ENCODE assay signal across 8 mouse cellular contexts in genomic region chr2:26458402-26459124, GRCm38 (mm10). TPM values are rescaled to one million over a fixed set of nuclear protein-coding genes. Genes with fewer than 3 reads are reported as not detected.
DNase-seq lines count a peak whose midpoint lies in the region; ATAC-seq and TF ChIP-seq lines count a peak whose summit lies in the region.

No protein-coding gene starts in this region.

- no peaks in the 10 kb centered on the region for H3K9me3 ChIP-seq in hindbrain, postnatal 0 days (ENCODE audit: low read length)
- no peaks in the 10 kb centered on the region for H3K9me3 ChIP-seq in liver, embryonic 12.5 days (replicated peaks)
- H3K9me3 ChIP-seq in stomach, postnatal 0 days (ENCODE audit: control insufficient read depth, low read length) = no peaks in the 10 kb centered on the region

- TF ChIP-seq EP300 in stomach, postnatal 0 days (optimal IDR thresholded peaks at IDR 0.05) = no peak

- no peak for TF ChIP-seq CTCF in hindbrain, postnatal 0 days (IDR thresholded peaks at IDR 0.05; ENCODE audit: low read depth)
- TF ChIP-seq CTCF in stomach, postnatal 0 days (IDR thresholded peaks at IDR 0.05; ENCODE audit: low read depth) = no peak

- no peak overlapping the region for H3K9ac ChIP-seq in hindbrain, postnatal 0 days (replicated peaks; ENCODE audit: low read length)
- H3K9ac ChIP-seq in liver, embryonic 12.5 days = no peak overlapping the region
- 0 out of 2 replicates have a peak overlapping the region, but pooled peaks have one; percentile 27 for H3K9ac ChIP-seq in stomach, postnatal 0 days (ENCODE audit: low read length)

- H3K4me2 ChIP-seq in hindbrain, postnatal 0 days (ENCODE audit: low read depth, low read length) = no peak overlapping the region
- no peak overlapping the region for H3K4me2 ChIP-seq in liver, embryonic 12.5 days
- H3K4me2 ChIP-seq in stomach, postnatal 0 days (replicated peaks; ENCODE audit: low read depth) = no peak overlapping the region

- H3K27ac ChIP-seq in hindbrain, postnatal 0 days = no peak overlapping the region
- H3K27ac ChIP-seq in liver, embryonic 12.5 days = peak overlapping the region; percentile 34; the same call in 1 of the 2 replicates
- peak overlapping the region; percentile 83 for H3K27ac ChIP-seq in stomach, postnatal 0 days (replicated peaks)

- H3K27me3 ChIP-seq in hindbrain, postnatal 0 days (ENCODE audit: insufficient read depth, low read length) = no peaks in the 10 kb centered on the region
- no peaks in the 10 kb centered on the region for H3K27me3 ChIP-seq in liver, embryonic 12.5 days (replicated peaks)
- no peaks in the 10 kb centered on the region for H3K27me3 ChIP-seq in stomach, postnatal 0 days (ENCODE audit: control insufficient read depth, insufficient read depth, low read length)

- ATAC-seq in hindbrain, postnatal 0 days = peak; percentile 52
- ATAC-seq in liver, embryonic 12.5 days = peak; percentile 24; the same call in 1 of the 2 replicates
- ATAC-seq in stomach, postnatal 0 days (ENCODE audit: low FRiP score, low TSS enrichment) = peak; percentile 74

- H3K4me1 ChIP-seq in hindbrain, postnatal 0 days (ENCODE audit: insufficient read depth, low read length) = no peaks in the 10 kb centered on the region; the same call in 1 of the 2 replicates
- peaks cover 27% of the 10 kb centered on the region for H3K4me1 ChIP-seq in liver, embryonic 12.5 days
- H3K4me1 ChIP-seq in stomach, postnatal 0 days (replicated peaks; ENCODE audit: control insufficient read depth, insufficient read depth) = peaks cover 3% of the 10 kb centered on the region; the same call in 1 of the 2 replicates

- 41% methylated on average over 7 of the region's 7 CpGs for WGBS in hindbrain, postnatal 0 days
- WGBS in liver, embryonic 12.5 days (ENCODE audit: insufficient replicate concordance) = 51% methylated on average over 7 of the region's 7 CpGs
- 23% methylated on average over 7 of the region's 7 CpGs for WGBS in stomach, postnatal 0 days

- DNase-seq in gastrocnemius, adult 18-20 months (ENCODE audit: low spot score) = peak; percentile 57
- no peak for DNase-seq in gastrocnemius, postnatal 10 days
- peak; percentile 91 for DNase-seq in ZHBTc4 (ENCODE audit: low read depth, low spot score)
- no peak for DNase-seq in hindbrain, postnatal 0 days (ENCODE audit: low spot score)
- DNase-seq in stomach, postnatal 0 days (ENCODE audit: low spot score) = peak; percentile 66
- no peak for DNase-seq in B cell, adult 2 months
- no peak for DNase-seq in adrenal gland, postnatal 4 days (ENCODE audit: low spot score in 2 of 2)

- peaks cover 31% of the 10 kb centered on the region; the same call in 1 of the 2 replicates for H3K36me3 ChIP-seq in hindbrain, postnatal 0 days (ENCODE audit: insufficient read depth, low read length)
- H3K36me3 ChIP-seq in liver, embryonic 12.5 days = peaks cover 38% of the 10 kb centered on the region
- peaks cover 26% of the 10 kb centered on the region for H3K36me3 ChIP-seq in stomach, postnatal 0 days (ENCODE audit: control insufficient read depth, insufficient read depth, low read length)

- H3K4me3 ChIP-seq in hindbrain, postnatal 0 days (ENCODE audit: low read length) = no peak overlapping the region
- no peak overlapping the region for H3K4me3 ChIP-seq in liver, embryonic 12.5 days
- H3K4me3 ChIP-seq in stomach, postnatal 0 days (ENCODE audit: low read depth, low read length) = no peak overlapping the region

RNA-seq across cellular contexts. Expression of gene Sec16a, which starts 13.5 kb away (rescaled TPM):
- total RNA-seq in gastrocnemius, adult 18-20 months (2021) = 10 to 100 TPM; 23.5 to 24.8 TPM
- 10 to 100 TPM; 26.3 to 36.5 TPM for total RNA-seq in gastrocnemius, postnatal 10 days (2021)
- 60.9 and 89.2 TPM in 2 replicates for total RNA-seq in hindbrain, postnatal 0 days (2014; rRNA removed)
- polyA plus RNA-seq in hindbrain, postnatal 0 days (2015; fragmentation: Nextera tagmentation; extraction: Ambion mirVana) = 9.9 and 10.5 TPM in 2 replicates
- 13.0 and 14.4 TPM in 2 replicates for polyA plus RNA-seq in liver, embryonic 12.5 days (2016; fragmentation: Nextera tagmentation; extraction: Ambion mirVana)
- 10.6 and 11.7 TPM in 2 replicates for polyA plus RNA-seq in stomach, postnatal 0 days (2015; fragmentation: Nextera tagmentation; extraction: Ambion mirVana)
- 10 to 100 TPM; 53.7 to 58.6 TPM for total RNA-seq in adrenal gland, postnatal 4 days (2021)

RNA-seq across cellular contexts. Expression of gene Inpp5e, which starts 49.6 kb away (rescaled TPM):
- 1 to 10 TPM; 8.6 to 9.2 TPM for total RNA-seq in gastrocnemius, adult 18-20 months (2021)
- total RNA-seq in gastrocnemius, postnatal 10 days (2021) = 1 to 10 TPM; 6.3 to 9.2 TPM
- 30.2 and 40.6 TPM in 2 replicates for total RNA-seq in hindbrain, postnatal 0 days (2014; rRNA removed)
- 16.3 and 17.3 TPM in 2 replicates for polyA plus RNA-seq in hindbrain, postnatal 0 days (2015; fragmentation: Nextera tagmentation; extraction: Ambion mirVana)
- polyA plus RNA-seq in liver, embryonic 12.5 days (2016; fragmentation: Nextera tagmentation; extraction: Ambion mirVana) = 10.1 and 12.3 TPM in 2 replicates
- polyA plus RNA-seq in stomach, postnatal 0 days (2015; fragmentation: Nextera tagmentation; extraction: Ambion mirVana) = 6.3 and 7.7 TPM in 2 replicates
- total RNA-seq in adrenal gland, postnatal 4 days (2021) = 10 to 100 TPM; 32.3 to 35.8 TPM

RNA-seq across cellular contexts. Expression of gene Notch1, which starts 57.9 kb away (rescaled TPM):
- total RNA-seq in gastrocnemius, adult 18-20 months (2021) = 10 to 100 TPM in 1 of 2 experiments, 1 to 10 TPM in 1; 6.1 to 10.0 TPM
- total RNA-seq in gastrocnemius, postnatal 10 days (2021) = 10 to 100 TPM; 22.5 to 33.5 TPM
- 75.2 and 75.9 TPM in 2 replicates for total RNA-seq in hindbrain, postnatal 0 days (2014; rRNA removed)
- 9.2 and 10.0 TPM in 2 replicates for polyA plus RNA-seq in hindbrain, postnatal 0 days (2015; fragmentation: Nextera tagmentation; extraction: Ambion mirVana)
- polyA plus RNA-seq in liver, embryonic 12.5 days (2016; fragmentation: Nextera tagmentation; extraction: Ambion mirVana) = 4.1 and 4.4 TPM in 2 replicates
- polyA plus RNA-seq in stomach, postnatal 0 days (2015; fragmentation: Nextera tagmentation; extraction: Ambion mirVana) = 4.8 and 5.6 TPM in 2 replicates
- 10 to 100 TPM; 35.1 to 48.7 TPM for total RNA-seq in adrenal gland, postnatal 4 days (2021)

Comparison
In these comparisons a context has a peak if more than half of its experiments do, and no peak if none do; other contexts are left out.
1. DNase-seq: peak in gastrocnemius, adult 18-20 months (single experiment), ZHBTc4 (single experiment) and stomach, postnatal 0 days (single experiment); none in gastrocnemius, postnatal 10 days (single experiment), hindbrain, postnatal 0 days (single experiment), B cell, adult 2 months (0 of 2) and adrenal gland, postnatal 4 days (0 of 2).
2. ATAC-seq: peak in every context shown above with its lines; median percentile 74 in stomach, postnatal 0 days; 52 in hindbrain, postnatal 0 days; 24 in liver, embryonic 12.5 days.